Mouse (Mus musculus) embryonic fibroblast, embryonic 13.5 days (primary cell): ENCODE results near the gene Srl.

Experiments used
- CTCF ChIP-seq: IDR thresholded peaks from 2 replicates; pipeline ENCODE4 v1.5.1; 2011; ENCODE audit warnings: mild to moderate bottlenecking, control low read depth, low read length, moderate library complexity, borderline replicate concordance; ENCODE audit not compliant: insufficient read depth
- POLR2A ChIP-seq: IDR thresholded peaks from 2 replicates; pipeline ENCODE4 v1.6.1; 2011; ENCODE audit warnings: low read depth, mild to moderate bottlenecking, control low read depth, low read length, moderate library complexity

GRCm38 (mm10) chr16:4492777-4493563, 48.6 kb downstream of the Srl start:
- TF ChIP-seq POLR2A (no peak), CTCF (no peak)
